Mouse (Mus musculus) cerebellum, adult 2 months (tissue): ENCODE results near the gene Gga2.

Experiments used
- CTCF ChIP-seq: fragments of 200-500 bp; IDR thresholded peaks from 2 replicates; pipeline ENCODE4 v1.5.1; 2011; ENCODE audit warnings: low read depth, mild to moderate bottlenecking, control low read depth, low read length, moderate library complexity, borderline replicate concordance; ENCODE audit not compliant: insufficient read depth
- POLR2A ChIP-seq: fragments of 200-500 bp; IDR thresholded peaks from 2 replicates; pipeline ENCODE4 v1.6.1; 2011; ENCODE audit warnings: low read length, control low read depth, borderline replicate concordance; ENCODE audit not compliant: insufficient read depth

DNA sequence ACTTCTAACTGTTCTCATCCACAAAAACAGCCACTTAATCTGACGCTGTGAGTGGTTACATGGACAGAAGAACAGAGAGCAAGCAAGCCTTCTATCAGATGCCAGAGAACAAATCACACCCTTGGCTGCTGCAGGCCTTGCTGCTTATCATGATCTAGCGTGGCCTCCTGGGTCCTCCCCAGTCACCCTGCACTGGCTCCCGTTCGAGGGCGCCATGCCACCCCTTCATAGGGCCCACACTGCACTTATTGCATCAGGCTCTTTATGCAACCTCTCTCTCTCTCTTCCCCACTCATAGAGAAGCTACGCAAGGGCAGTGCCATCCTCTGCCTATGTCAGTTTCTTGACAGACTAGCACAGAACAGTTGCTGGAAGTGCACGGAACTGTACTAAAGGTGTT is 54.9 kb downstream of the Gga2 start:
- TF ChIP-seq CTCF = no peak
- no peak for TF ChIP-seq POLR2A
